Mouse (Mus musculus) stomach, postnatal 0 days (tissue): Measurements from ENCODE around the gene 1110017D15Rik.

Experiments
- CTCF ChIP-seq: IDR thresholded peaks from 2 replicates; pipeline ENCODE4 v1.5.1; 2016; ENCODE audit warnings: antibody characterized with exemption, low read depth, mild to moderate bottlenecking, moderate library complexity
- EP300 ChIP-seq: optimal IDR thresholded peaks from 2 replicates; pipeline ENCODE3; 2016; ENCODE audit warnings: antibody characterized with exemption

- TF ChIP-seq CTCF (no peak), EP300 (no peak)
Measured at GRCm38 (mm10) chr4:41557092-41557491, 40.0 kb upstream of the 1110017D15Rik start.
